Mouse (Mus musculus) liver, embryonic 14.5 days (tissue): ENCODE measurements at regions not wholly inside any gene's neighbourhood (a gene's known extent, or its start where the extent isn't known, plus 50 kb on each side); places are given as distances from the start of the nearest gene placed in this dataset.

ENCODE experiments used
- CTCF ChIP-seq: IDR thresholded peaks from 2 replicates; pipeline ENCODE4 v1.5.1; 2016; ENCODE audit warnings: antibody characterized with exemption, low read depth, control low read depth
- EP300 ChIP-seq: IDR thresholded peaks from 2 replicates; pipeline ENCODE4 v1.6.1; 2016; ENCODE audit warnings: antibody characterized with exemption, low read depth

DNA sequence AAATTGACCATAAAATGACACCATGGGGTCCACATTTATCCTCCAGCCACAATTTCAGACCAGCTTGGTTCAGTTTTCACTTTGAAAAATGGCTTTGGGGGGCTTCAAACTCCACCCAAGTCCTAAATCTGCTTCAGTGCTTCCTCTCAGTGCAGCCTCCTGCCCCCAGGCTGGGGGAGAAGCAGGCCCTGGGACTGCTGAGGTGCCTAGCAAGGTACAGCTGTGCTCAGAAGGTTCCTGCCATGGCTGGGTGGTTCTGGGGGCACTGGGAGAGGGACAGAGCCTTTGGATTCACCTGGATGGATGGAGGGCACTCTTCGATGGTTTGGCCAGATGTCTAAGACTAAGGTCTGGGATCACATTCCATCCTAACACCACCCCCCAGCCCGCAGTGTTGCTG lies 107.7 kb upstream of the Pja1 start:
- no peak for TF ChIP-seq CTCF
- no peak for TF ChIP-seq EP300
